Mouse (Mus musculus) CD4-positive helper T cell, adult 2 months (primary cell): ENCODE measurements around the gene Strada.

ENCODE experiments used
- DNase-seq: peaks from one replicate; pipeline ENCODE4 v3.0.0-alpha.2; 2012; ENCODE audit warnings: low read depth, missing footprints, low spot score

The Strada gene

DNA sequence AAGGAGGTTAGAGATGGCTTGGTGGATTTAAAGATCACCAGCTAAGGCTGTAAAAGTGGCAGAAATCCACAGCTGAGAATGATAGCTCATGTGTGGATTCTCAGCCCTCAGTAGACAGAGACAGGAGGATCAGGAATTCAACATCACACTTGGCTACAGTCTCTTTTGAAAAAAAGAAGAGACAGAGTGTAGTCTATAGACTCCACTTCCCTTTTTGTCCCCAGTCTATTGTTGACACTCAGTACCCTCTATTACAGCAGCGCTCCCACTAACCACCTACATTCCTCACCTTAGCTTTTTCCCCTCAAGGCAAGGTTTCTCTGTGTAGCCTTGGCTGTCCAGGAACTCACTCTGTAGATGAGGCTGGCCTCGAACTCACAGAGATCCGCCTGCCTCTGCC is 10.3 kb downstream of the Strada start:
- DNase-seq, result no peak

DNA sequence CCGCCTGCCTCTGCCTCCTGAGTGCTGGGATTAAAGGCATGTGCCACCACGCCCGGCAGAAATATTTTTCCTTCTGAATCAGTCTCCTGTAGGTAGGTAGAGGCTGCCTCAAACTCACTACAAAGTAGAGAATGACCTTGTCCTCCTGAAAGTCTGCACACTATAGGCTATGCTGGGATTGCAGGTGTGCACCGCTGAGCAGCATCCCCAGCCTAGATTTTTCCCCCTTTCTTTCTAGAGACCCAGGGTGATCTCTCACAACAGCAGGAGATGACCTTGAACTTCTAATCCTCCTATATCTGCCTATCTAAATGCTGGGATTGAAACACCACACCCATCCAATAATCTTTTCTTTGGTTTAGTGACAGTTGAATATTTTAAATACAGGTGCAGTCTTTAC is 14.6 kb downstream of the Strada start:
- DNase-seq, result no peak

DNA sequence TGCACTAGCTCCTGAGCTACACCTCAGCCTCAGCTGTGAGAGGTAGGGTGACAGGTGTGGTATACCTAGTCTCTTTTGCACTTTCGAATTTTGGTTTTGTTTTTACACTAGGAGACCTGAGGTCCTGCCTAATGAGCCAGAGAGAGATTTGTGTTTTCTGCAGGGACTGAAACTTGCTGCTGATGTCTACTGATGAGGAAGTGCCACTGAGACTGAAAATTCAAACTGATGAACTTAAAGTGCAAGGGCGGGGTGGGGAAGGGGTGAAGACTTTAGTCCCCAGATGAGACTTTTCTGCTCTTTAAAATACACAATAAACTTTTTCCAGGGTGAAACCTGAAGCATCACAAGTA is 21.5 kb downstream of the Strada start:
- no peak for DNase-seq

DNA sequence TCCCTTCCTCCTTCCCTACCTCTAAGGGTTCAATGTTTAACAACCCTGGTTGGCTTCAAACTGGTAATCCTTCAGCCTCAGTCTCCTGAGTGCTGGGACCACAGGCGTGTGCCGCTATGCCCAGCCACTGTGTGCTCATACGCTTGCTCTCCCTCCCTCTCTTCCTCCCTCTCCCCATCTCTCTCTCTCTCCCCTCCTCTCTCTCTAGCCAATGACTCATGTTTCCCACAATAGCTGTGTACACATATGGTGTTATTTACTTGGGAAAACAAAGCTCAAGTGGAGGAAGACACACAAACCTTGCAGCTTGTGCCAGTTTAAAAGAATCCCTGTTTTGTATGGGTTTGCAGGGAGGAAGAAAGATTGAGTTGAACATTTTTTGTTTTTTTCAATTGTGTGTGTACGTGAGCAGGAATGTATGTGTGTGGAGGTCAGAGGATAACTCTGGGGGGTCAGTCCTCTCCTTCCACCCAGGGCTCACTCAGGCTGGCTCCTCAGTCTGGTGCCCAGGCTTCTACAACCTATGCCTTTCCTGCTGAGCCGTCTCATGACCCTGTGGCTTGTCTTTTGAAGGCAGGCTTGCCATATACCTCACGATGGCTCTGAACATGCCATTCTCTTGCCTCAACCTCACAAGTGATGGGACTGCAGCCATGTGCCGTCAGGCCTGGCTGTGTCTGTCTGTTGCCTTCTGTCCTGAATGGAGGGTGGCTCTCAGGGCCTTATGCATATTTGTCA is 22.1 kb downstream of the Strada start:
- DNase-seq, result no peak

DNA sequence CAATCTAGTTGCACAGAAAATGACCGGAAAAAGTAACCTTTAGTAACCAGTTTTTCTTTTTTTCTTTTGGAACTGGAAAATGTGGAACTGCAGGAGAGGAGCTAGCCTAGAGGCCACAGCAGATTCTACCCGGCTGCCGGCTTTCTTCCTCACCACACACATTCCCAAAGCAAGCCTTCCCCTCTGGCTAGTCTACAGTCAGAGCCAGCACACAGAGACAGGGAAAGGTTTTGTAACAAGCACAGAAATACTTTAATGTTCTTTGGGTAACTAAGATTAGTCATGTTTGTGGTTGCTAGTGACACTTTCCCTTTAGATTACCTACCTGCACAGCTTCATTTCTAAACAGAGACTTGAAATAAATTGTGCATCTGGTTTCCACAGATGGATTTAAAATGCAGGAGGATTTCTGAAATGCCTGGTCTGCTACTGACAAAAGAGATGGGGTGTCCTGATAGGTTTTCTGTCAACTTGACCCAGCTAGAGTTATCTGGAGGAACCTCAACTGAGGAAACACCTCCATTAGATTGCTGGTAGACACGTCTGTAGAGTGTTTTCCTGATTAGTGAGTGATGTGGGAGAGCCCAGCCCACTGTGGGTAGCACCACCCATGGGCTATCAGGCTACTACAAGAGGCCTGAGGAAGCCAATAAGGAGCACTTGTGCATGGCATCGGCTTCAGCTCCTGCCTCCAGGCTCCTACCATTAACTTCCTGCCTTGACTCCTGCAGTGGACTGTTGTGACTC is 23.8 kb downstream of the Strada start:
- DNase-seq, result no peak

DNA sequence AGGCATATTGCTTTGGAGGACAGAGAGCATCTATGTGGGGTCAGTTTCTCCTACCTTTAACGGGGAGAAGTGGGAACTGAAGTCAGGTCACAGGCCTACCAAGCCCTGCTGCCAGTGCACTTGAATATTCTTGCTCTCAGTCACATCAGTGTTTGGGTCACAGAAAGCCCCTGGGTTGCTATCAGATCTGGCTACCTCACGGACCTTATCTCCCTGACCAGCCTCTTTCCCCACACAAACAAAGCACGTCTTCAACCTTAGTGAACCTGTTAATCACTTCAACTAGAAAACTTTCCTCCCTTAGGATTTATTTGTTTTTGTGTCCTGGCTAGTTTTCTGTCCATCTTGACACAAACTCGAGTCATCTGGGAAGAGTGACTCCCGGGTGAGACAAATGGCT is 25.6 kb downstream of the Strada start:
- DNase-seq, result no peak

DNA sequence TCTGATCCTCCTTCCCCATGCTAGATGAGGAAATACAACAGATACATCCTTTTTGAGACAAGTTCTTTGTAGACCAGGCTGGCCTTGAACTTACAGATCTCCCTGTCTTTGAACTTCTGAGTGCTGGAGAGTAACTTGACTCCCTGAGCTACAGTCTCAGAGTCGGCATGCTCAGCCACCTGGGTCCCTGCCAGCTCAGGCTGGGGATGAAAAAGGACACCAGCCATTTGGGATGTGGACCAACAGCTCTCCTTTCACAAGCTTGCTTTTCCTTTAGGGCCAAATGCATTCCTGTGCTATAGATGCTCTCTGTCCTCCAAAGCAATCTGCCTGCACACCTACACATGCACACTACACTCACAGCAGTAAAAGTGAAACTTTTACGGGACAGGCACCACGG is 26.9 kb downstream of the Strada start:
- no peak for DNase-seq

DNA sequence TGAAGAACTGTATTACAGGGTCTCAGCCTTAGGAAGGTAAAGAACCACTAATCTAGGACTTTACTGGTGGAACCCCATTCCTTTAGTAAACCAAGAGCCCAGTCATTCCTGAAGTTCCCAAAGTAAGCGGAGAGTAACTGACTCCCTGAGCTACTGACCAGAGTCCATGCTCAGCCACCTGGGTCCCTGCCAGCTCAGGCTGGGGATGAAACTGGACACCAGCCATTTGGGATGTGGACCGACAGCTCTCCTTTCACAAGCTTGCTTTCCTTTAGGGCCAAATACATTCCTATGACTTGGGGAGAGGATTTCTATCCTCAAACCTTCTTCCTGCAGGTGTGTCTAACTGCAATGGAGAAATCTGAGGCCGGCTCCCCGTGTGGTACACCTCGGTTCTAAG is 27.6 kb downstream of the Strada start:
- DNase-seq, result no peak

DNA sequence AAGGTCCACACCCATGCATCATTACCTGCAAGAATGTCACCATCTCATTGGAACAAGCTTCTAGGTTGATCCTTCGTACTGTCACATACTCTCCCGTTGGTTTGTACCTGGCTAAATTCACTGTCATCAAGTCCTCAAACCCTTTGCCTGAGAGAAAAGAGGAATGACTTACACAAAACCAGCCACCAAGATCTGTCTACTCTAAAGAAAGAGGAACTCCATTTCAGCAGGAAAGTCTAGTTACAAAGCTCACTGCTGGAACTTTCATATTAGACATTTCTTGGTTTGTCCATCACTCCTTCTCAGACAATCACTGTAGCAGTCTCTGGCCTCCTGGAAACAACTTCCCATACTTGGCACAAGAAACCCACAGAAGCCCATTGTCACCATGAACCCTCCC is 28.7 kb downstream of the Strada start:
- DNase-seq, result no peak

DNA sequence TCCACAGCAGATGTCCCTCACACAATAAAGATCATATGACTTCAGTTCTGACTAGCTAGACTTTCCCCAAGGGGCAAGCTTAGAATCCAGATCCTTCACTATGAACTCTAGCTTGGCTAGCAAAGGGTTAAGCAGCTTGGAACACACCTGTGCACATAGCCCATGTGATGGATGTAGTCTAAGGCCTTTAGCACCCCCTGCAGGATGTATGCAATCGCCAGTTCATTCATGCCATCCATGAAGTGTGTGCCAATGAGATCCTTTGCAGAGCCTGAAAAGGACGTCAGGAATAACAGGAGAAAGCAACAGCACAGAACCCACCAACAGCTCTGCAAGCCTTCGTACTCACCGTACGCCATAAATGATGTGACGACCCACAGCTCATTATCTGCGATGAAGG is 31.2 kb downstream of the Strada start:
- peak; percentile 82 for DNase-seq

DNA sequence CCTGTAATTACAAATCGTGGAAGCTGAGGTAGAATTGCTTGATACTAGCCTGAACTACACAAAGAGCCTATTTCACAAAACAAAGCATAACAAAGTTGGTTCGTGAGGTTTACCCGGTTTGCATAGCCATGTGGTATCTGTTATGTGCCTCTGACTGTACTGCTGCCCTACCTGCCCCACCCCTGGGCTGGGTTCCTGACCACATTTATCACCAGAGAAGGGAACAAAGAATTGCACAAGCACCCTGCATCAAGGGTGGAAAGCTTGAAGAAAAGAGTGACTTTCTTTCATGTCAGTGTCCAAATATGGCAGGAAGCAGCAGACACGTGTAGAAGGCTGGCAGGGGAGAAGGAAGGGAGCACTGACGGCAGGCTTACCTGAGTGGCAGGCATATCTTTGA is 34.5 kb downstream of the Strada start:
- DNase-seq, result peak; percentile 89

DNA sequence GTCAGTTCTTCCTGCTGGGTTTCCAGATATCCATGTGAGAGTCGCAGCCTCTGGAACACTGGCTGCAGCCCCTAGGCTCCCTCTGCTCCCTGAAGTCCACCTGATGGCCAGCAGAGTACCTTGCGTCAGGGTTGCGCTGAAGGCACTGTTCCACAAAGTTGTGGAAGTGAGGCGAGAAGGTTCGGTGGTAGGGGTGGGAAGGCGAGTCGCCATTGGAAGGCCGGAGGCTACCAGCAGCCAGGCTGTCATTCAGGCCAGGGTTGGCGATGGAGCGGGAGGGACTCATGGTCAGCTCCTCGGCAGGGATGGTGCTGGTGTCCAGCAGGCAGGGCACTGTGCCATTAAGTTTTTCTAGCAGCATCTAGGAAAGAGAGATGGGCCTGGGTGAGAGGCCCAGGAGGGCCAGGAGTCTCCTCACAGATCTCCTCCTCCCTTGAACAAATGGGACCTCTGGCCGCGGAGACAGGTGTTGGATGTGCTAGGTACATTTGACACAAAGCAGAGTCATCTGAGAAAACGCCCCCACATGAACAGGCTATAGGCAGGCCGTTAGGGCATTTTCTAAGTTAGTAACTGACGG is 37.3 kb downstream of the Strada start:
- no peak for DNase-seq

DNA sequence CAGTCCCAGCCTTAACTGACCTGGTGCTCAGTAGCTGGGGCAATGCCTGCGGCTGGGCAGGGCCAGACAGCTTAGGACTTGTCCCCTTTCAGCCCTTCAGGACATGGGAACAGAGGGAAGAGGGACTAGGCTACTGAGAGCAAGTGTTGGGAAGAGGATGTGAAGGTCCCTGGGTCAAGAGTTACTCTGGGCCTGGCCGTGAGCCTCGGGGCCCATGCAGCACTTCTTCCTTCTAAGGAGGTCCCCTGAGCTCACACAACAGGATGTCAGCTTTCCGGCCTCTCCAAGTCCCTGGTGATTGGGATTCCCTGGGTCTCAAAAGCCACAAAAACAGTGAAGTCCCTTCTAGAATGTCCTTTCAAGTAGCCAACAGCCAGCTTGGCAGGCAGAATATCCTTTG is 38.4 kb downstream of the Strada start:
- DNase-seq, result no peak

DNA sequence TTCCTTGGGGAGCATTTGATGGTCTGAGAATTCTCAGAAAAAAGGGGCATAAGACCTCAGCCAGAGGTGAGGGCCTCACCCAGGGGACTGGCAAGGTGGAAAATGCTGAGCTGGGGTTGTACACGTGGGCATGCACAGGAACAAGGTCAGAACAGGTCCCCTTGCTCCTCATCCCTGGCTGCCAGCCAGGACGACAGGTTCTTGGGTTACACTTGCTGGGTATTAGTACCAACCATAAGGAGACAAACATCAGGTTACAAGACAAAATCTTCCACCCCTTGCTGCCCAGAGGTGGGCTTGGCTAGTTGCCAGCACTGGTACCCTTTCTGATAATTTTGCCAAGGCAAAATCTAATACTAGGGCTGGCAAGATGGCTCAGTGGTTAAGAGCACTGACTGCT is 39.7 kb downstream of the Strada start:
- DNase-seq, result no peak

DNA sequence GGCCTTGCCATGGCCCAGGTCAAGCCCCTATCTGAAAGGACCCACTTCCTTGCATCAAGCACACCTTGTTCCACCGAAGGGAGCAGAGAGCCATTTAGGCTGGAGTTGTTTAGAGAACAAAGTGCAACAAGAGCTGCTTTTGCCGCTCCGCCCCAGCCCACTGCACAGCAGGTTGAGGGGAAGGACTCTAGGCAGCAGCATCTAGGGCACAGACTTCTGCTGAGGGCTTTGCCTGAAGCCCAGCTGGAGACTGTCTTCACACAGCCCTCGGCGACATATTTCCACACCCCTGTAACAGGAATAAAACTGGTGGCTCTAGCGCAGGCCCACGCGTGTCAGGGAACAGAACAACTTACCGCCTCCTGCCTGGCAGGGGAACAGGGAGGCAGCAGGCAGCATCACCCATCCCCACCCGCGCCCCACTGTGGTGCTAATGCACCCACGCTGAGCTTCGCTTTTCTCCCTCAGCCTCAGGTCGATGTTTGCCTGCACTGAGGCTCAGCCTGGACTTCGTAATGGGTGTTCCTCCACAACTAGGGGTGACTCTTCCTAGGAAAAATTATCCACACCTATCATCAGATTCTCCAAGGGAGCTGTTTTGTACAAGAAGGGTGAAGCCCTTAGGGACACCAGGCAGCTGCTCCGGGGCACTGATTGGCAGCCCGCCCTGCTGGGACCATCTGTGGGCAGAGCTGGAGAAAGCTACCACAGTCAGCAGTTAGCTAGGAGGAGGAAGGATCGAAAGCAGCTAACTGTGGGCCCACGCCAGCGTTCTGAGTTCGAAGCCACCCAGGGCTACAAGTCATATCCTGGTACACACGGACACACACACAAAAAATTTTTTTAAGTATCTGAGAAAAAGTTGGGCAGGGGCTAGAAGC is 40.9 kb downstream of the Strada start, which contains the start of the genes Gm10840 and Limd2:
Gene Gm10840, plus strand, starts transcription at position 10 of the 881 bp plus-strand sequence.
Gene Limd2, minus strand, starts transcription at position 20 of the 881 bp plus-strand sequence.
- DNase-seq, result peak; percentile 78

DNA sequence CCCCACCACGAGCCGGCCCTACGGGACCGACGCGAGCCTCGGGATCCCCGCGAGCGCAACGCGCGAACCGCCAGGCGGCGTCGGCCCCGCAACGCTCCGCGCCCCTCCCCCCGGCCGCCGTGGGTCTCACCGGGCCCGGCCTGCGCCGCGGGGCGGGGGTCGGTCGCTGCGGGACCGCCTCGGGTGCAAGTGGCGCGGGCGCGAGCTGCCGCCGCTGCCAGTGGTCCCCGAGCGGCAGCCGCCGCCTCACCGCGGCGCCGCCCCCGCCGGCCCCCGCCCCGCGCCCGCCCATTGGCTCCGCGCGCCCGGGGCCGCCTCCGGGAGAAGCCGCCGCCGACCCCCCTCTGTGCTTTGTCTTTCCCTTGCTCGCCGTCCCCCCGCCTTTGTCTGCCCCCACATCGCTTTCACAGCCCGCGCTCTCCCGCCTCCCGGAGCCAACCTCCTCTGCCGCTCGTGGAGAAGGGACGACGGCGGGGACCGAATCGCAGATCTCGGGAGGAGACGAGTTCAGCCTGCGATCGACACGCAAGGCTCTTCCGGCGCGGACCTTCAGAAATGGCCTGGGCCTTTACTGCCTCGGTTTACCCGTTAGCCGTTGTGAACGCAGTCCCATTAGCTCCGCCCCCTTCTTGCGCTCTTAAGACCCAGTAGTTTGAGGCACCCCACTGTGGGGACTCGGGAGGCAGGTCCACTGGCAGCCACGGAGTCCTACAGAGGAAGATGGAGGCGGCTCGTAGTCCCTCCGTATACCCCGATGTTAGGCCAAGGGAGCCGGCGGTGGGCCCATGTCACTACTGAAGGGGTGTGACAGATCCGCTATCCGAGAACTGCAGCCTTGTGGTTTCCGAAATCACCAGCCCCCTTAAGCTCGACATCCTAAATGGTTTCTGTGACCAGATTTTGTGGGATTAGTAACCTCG is 41.8 kb downstream of the Strada start:
- DNase-seq, result peak; percentile 86

DNA sequence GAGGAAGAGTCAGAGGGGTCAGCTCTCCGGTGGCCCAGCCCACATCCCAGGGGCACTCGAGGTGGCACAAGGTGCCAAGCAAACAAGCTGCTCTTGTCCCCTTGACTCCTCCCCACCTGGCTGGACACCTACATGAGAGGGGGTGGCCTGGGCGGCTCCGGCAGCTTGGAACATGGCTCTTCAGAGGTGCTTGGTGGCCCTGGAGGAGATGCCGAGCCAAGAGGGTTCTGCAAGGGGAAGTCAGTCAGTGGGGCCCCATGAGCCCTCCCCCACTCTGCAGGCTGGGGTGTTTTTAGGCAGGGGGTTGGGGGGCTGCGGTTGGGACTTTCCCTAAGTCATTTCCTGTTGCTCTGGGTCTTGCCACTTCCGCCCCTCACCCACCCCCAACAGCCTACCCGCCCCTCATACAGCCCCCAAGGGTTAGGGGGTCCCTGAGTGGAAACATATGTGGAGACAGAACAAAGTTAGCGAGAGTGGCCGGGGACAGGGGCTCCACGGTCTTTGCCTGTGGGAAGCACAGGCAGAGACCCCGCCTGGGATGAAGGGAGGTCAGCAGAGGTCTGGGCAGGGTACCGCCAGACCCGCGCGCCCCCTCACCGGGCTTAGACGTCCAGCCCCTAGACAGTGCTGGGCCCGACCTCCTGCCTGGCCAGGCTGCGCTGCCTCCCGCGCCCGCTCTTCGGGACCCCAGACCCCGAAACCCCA is 42.6 kb downstream of the Strada start:
- DNase-seq, result peak; percentile 92

DNA sequence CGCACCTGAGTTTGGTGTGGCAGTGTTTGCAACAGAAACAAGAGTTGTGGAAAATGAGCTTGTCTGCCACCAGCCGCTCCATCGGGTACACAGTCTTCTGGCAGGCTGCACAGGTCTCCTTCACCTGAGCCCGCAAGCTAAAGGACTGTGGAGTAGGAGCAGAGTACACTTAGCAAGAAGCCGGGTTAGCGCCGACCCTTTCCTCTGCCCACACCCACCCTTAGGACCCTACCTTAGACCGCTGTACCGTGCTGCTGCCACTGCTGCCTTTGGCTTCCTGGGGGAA is 43.1 kb downstream of the Strada start:
- DNase-seq, result no peak

DNA sequence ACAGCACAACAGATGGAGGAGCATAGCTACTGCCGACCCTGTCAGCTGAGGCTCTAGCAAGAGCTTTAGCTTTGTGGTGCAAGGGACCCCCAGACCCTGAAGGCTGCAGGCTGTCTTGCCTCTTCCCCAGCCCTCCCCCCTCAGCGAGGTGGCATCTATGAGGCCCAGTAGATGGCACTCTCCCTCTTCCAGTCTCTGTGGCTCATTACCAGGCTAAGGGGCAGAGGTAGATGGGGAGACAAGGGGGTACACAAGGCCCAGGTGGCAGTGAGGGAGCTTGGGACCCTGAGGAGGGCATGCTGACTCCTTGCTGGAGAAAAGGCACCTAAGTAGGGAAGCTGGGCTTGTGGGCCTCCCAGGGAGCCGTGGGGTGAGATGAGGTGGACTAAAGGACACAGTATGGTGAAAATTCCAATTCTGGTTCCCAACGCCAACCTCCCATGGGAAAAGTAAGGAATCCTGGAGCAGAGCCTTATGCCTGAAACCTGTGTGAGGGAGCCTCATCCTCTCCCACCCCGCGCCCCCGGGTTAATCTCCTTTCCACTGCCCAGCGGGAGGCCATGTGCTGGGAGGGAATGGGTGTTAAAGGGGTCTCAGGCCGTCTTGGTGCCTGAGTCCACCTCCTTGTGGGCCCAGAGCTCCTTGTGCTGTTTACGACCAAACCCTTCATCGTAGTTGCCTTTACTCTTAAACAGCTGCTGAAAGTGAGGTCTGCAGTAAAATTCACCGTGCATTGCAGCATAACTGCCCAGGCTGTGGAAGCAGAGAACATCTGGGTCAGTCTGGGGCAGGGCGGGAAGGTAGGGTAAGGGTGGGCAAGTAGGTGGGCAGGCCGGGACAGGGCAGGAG is 43.7 kb downstream of the Strada start:
- peak; percentile 83 for DNase-seq
